Mouse (Mus musculus) thymus, postnatal 25 days (tissue): ENCODE measurements around the gene Glod5.
A peak's percentile ranks its signal among the peaks of the same experiment; 100 is the strongest.

Experiments
- DNase-seq: peaks from one replicate; pipeline ENCODE4 v3.0.0; 2022

The Glod5 gene

DNA sequence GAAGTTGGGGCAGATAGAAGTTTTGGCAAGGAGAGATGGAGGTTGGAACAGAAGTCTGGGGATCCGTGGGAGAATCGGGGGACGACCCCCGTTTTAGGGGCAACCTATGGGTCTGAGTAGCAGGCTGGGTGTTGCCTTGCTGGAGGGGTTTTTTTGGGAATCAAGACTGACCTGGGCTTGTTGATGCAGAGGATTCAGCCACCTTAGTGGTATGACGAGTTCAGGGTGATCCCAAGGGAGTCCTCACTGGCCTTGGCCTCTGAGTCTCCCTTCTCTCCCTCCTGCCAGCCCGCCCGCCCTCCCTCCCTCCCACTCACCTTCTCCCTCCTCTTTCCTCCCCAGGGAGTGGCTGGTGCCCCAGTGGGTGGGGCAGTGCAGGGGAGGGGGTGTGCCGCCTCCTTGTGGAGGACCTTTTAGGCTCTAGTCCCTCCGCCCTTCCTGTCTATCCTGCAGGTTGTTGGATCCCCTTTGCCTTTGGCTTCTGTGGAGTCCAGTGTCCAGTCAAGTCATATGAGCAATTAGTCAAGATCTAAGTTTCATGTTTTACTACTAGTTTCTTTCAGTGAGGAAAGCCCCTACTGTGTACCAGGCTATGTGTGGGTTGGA lies 50.6 kb downstream of the Glod5 start:
- DNase-seq = no peak

- no peak for DNase-seq
These were observed 52.1 kb downstream of the Glod5 start for GRCm38 (mm10) chrX:7966161-7966560.

DNA sequence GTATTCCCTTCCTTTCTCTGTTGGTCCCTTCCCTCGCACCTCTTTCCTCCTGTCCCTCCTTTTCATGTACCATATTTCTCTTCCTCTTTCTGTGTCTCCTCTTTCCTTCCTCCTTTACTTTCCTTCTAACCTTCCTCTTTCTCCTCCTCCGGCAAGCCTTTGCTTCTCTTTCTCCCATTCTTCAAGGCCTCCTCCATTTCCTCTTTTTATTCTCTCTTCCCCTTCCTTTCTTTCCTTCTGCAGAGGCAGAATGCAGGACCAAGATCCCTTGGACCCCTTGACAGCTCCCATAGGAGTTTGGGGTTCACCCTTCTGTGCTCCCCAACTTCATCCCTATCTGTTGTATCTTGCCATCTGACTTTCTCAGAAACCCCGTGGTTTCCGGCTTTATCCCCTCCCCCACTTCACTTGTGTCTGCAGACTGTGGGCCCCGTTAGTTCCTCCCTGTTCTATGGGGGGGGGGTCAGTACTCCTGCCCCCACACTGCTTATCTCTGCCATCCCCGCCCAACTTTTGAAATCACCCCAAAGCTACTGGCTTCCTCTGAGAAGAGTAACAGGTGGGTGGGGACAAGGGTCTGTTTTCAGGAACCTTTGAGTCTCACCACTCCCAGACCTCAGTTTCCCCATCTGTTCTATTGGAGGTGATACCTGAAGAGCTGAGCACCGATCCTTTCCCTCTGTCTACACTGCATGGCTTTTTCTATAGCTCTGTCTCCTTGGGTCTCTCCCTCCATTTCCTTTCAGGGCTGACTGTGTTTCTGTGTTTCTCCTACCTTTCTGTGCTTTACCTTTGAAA lies 54.3 kb downstream of the Glod5 start:
- DNase-seq = peak; percentile 38

DNA sequence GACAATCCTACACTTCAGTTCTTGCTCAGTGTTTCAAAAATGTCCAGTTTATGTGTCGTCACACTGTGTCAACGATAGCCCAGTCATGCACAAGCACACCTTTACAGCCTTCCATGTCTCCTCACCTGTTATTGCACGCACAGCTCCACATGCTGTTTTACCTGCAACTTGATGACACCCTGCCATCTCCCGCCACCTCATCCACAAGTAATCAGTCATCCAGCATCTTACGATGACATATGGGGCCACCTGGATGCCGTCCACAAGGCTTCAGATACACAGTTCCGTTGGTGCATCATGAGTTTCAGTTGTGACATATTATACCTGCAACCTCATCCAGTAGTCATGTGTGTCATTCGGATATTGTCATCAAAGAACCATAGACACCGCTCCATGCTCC lies 59.4 kb downstream of the Glod5 start:
- DNase-seq = no peak
